Mouse (Mus musculus): ENCODE data around the gene Adk. TPM values are rescaled to one million over a fixed set of nuclear protein-coding genes. Genes with fewer than 3 reads are reported as not detected.
"Not testable (repeated sequence)": the region's sequence is repeated elsewhere in the genome, so short reads cannot be mapped to it uniquely, and the experiment has no call there.

Adk gene
- total RNA-seq, 1 experiment from 2014 or later, result 90.6 TPM

- ATAC-seq (replicated peaks; ENCODE audit: low read depth, poor library complexity, severe bottlenecking), result not testable (repeated sequence)
Measured at GRCm38 (mm10) chr14:21094161-21094560, 41.8 kb downstream of the Adk start.

GRCm38 (mm10) chr14:21096279-21096678 is 43.9 kb downstream of the Adk start:
- ATAC-seq (replicated peaks; ENCODE audit: low read depth, poor library complexity, severe bottlenecking), result no peak

DNA sequence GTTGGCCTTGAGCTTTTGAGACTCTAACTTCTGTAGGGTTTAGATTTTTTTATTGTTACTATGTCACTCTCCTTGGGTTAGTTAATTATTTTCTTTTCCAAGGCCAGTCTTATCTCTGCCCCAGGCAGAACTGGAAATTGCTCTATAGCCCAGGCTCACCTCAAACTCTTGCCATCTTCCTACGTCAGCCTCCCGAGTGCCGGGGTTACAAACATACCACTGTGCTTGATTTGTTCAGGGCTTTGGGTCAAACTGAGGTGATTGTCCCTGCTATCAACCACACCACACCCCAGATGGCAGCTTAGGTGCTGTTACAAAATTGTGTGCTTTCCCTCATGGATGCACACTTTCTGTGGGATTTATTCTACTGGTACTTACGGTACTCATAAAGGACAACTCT is 44.3 kb downstream of the Adk start:
- no peak for ATAC-seq (replicated peaks; ENCODE audit: low read depth, poor library complexity, severe bottlenecking)

GRCm38 (mm10) chr14:21099371-21099770 is 47.0 kb downstream of the Adk start:
- ATAC-seq (replicated peaks; ENCODE audit: low read depth, poor library complexity, severe bottlenecking), result no peak

DNA sequence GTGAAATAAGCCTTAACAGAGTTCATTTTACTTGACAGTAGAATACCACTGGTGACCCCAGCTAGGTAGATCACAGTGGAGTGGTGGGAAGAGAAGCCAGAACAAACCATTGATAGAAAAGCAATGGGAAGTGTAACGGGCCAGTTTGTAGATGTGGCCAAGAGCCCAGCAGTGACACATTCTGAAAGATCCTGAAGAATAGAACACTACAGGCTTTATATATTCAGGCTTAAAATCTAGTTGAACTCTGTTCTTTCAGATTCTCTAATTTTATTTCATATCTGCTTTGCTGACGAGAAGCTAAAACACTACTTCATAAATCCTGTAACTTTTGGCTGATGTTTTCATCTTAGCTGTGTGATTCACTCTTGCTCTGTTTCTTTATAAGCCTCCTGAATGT is 48.5 kb downstream of the Adk start:
- ATAC-seq (replicated peaks; ENCODE audit: low read depth, poor library complexity, severe bottlenecking), result no peak

- peak; percentile 42 for ATAC-seq (replicated peaks; ENCODE audit: low read depth, poor library complexity, severe bottlenecking)
Measured at GRCm38 (mm10) chr14:21101562-21101961, 49.2 kb downstream of the Adk start.

DNA sequence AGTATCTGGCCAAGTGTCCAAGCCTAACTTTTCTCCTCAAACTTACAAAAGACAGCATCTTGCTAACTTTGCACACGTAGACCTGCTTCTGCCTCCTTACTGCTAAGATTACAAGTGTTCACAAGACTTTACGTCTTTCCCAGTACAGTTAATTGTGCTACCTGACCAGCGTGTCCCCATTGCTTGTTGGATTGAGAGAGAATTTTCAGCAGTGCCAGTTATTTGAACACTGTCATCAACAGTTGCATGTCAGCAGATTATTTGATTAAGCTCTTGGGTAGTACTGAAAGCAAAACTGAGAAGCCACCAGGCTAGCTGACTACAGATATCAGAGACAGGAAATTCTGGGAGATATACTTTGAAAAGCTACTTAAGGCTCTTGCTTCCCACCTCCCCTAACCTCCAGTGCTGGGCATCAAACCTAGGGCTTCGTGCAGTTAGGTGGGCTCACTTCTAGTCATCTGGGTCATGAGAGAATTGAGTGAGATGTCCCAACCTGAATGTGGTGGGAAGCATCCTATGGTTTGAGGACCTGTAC is 50.4 kb downstream of the Adk start:
- ATAC-seq (replicated peaks; ENCODE audit: low read depth, poor library complexity, severe bottlenecking), result 0 out of 2 replicates have a peak, but pooled peaks have one; percentile 8

GRCm38 (mm10) chr14:21105049-21105448 is 52.7 kb downstream of the Adk start:
- ATAC-seq (replicated peaks; ENCODE audit: low read depth, poor library complexity, severe bottlenecking), result no peak

DNA sequence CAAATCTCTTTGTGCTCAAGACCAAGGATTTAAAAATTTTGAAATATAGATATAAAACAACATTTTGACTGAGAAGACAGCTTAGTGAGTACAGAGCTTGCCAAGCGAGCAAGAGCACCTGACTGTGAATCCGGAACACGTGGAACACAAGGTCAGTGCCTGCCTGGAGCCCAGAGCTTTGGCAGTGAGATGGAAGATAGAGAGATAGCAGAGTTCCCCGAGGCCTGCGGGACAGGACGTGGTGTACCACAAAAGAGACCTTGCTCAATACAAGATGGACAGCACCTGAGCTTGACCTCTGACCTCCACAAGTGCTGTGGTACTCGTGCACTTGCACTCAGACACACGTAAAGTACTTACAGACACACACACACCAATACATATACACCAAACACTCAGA is 54.2 kb downstream of the Adk start:
- no peak for ATAC-seq (replicated peaks; ENCODE audit: low read depth, poor library complexity, severe bottlenecking)

- no peak for ATAC-seq (replicated peaks; ENCODE audit: low read depth, poor library complexity, severe bottlenecking)
Measured at GRCm38 (mm10) chr14:21107551-21107950, 55.2 kb downstream of the Adk start.

DNA sequence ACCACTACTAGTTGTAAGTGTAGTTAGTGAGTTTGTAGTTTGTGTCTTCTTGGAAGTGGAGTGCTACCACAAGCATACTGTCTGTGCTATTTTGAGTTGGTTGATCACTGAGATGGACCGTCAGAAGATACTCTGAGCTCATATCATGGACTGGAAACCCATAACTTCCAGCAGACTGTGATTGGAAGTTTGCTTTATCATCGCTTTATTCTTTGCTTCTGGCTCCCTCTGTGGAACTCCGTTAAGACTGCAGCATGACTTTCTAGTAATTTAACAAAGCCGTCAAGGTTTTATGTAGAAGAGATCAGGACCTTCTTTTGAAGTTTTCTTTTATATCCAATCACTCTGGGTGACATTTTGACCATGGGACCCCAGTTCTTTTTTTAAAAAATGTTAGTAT is 58.1 kb downstream of the Adk start:
- ATAC-seq (replicated peaks; ENCODE audit: low read depth, poor library complexity, severe bottlenecking), result no peak

GRCm38 (mm10) chr14:21111500-21111899 is 59.1 kb downstream of the Adk start:
- no peak for ATAC-seq (replicated peaks; ENCODE audit: low read depth, poor library complexity, severe bottlenecking)

- no peak for ATAC-seq (replicated peaks; ENCODE audit: low read depth, poor library complexity, severe bottlenecking)
Measured at GRCm38 (mm10) chr14:21112174-21112573, 59.8 kb downstream of the Adk start.

GRCm38 (mm10) chr14:21112742-21113141 is 60.4 kb downstream of the Adk start:
- no peak for ATAC-seq (replicated peaks; ENCODE audit: low read depth, poor library complexity, severe bottlenecking)

DNA sequence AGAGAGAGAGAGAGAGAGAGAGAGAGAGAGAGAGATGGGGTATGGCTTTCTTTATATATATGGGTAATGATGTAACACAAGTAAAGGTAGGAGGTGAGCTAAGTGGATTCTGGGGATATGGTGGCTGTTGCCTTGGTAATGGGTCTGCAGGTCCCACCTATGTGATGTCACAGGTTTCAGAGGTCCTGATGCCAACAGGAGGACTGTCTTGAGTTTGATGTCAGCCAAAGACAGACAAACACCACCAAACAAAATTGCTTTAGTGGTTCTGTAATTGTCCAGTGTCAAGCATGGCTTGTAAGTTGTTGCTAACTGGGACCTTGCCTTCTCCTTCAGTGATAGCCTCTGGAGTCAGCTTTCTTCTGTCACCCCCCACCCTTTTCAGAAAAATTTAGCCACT is 62.0 kb downstream of the Adk start:
- ATAC-seq (replicated peaks; ENCODE audit: low read depth, poor library complexity, severe bottlenecking), result no peak

DNA sequence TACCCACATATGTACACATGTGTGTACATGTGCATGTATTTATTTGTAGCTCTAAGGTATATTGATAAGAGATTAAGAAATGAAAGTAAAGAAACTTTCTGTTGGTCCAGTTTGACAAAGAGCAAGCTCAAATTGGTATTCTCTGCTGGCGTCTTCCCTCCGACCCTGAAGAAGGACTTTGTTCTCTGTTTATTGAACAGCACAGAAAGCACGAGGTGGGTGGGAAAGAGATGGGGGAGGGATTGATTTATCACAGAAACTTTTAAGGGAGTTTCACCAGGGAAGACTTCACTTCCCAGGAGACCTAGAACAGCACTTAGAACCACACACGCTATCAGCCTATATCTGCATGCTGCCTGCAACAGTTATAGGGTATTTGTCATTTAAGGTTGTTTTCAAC is 62.9 kb downstream of the Adk start:
- no peak for ATAC-seq (replicated peaks; ENCODE audit: low read depth, poor library complexity, severe bottlenecking)

DNA sequence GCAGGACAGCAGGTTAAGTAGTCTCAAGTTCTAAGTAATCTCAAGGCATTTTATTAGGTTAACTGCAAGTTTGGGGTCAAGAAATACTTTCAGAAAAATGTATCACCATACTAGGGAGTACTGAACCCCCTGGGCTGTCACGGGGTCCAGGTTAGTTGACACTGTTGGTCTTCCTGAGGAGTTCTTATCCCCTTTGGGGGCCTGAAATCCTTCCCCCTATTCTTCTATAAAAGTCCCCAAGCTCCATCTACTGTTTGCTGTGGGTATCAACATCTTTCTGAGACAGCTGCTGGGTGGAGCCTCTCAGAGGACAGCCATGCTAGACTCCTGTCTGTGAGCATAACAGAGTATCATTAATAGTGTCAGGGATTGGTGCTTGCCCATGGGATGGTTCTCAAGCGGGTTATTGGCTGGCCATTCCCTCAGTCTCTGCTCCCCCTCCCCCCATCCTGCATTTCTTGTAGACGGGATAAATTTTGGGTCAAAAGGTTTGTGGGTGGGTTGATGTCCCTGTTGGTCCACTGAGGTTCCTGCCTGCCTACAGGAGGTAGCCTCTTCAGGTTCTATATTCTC is 63.6 kb downstream of the Adk start:
- 0 out of 2 replicates have a peak, but pooled peaks have one; percentile 39 for ATAC-seq (replicated peaks; ENCODE audit: low read depth, poor library complexity, severe bottlenecking)

GRCm38 (mm10) chr14:21118095-21118494 is 65.7 kb downstream of the Adk start:
- no peak for ATAC-seq (replicated peaks; ENCODE audit: low read depth, poor library complexity, severe bottlenecking)

DNA sequence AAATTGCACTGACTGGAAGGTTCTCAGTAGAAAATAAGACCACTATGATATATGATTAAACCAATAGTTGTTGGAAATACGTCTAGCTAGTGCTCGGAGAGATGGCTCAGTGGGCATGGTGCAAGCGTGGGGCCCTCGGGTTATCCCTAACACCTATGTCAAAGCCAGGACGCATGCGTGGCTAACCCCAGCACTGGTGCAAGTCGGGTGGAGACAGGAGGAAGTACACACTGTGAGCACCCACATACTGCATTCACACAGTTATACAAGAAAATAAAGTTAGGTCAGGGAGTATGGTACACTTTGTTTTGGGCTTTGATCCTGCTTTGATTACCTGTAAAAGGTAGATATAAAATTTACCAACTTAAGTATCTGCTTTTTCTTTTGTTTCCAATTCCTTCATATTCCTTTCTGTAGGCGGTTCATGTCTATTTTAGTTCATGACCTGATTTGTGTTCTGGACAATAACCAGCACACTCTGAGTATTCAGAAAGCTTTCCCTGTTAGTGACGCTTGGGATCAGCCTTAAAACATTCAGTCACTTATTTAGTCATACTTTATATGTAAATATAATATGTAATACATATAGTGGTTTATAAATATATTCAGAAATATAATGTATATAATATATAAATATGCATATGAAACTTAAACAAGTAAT is 67.4 kb downstream of the Adk start:
- no peak for ATAC-seq (replicated peaks; ENCODE audit: low read depth, poor library complexity, severe bottlenecking)

- ATAC-seq (replicated peaks; ENCODE audit: low read depth, poor library complexity, severe bottlenecking), result 0 out of 2 replicates have a peak, but pooled peaks have one; percentile 22
Measured at GRCm38 (mm10) chr14:21120473-21120872, 68.1 kb downstream of the Adk start.

DNA sequence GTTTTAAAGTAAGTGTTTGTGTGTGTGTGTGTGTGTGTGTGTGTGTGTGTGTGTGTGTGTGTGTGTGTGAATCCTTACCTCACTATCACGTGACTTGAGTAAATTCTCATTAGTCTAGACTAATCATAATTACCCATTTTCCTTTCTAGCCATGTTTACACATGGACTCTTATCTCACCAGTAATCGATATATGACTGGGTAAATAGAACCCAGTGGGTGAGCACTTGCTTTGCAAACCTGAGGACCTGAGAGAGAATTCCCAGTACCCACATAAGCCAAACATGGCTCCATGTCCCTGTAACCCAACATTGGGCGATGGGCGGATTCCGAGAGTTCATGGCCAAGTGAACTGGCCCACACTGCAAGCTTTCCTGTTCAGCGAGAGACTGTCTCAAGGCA is 74.8 kb downstream of the Adk start:
- ATAC-seq (replicated peaks; ENCODE audit: low read depth, poor library complexity, severe bottlenecking), result no peak

- ATAC-seq (replicated peaks; ENCODE audit: low read depth, poor library complexity, severe bottlenecking), result peak; percentile 96
Measured at GRCm38 (mm10) chr14:21136906-21137305, 84.5 kb downstream of the Adk start.

All from common myeloid progenitor, adult 5-6 weeks (primary cell).